Mouse (Mus musculus): ENCODE results near the gene Snrpa1. TPM values are rescaled to one million over a fixed set of nuclear protein-coding genes. Genes with fewer than 3 reads are reported as not detected.

Gene Snrpa1
- polyA plus RNA-seq, 1 experiment, result 168 TPM

DNA sequence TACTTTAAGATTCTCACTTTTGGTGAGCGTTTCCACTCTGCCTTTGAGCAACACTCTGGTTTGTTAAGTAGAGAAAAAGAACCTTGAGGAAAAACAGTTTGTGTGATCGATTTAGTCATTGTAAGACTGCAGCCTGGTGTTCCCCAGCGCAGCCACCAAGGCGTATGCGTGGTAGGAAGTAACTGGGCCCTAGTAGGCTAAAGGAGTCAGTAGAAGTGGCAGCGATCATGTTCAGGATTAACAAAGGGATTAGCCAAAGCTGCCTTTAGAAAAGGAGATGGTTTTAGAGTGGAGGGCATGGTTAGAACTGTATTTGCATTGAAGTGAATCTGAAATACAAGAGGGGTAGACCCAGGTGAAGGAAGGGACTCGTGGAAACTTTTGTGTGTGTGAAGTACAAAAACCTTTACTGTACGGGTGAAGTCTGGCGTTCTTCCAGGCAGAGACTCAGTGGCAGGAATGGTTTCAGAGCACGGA is 51.9 kb downstream of the Snrpa1 start:
- TF ChIP-seq FLI1 (IDR thresholded peaks at IDR 0.05; ENCODE audit: low read length) (no peak), GATA1 (IDR thresholded peaks at IDR 0.05; ENCODE audit: borderline replicate concordance, low read length) (no peak)

DNA sequence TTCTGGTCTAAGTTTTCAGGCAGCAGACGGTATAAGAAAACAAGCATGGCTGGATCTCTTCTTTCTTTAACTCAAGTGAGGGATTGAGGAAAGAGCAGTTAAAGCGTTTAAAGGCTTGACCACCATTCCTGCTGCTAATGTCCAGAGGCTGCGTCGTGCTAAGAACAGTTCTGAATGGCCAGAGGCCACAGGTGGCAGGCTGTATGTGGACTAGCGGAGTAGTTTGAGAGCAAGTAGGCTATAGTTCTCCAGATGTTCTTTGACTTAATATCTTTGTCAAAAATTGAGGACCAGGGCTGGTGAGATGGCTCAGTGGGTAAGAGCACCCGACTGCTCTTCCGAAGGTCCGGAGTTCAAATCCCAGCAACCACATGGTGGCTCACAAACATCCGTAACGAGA is 52.4 kb downstream of the Snrpa1 start:
- peaks cover 78% of the 10 kb centered on the region for H3K4me1 ChIP-seq
- no peaks in the 10 kb centered on the region for H3K27me3 ChIP-seq (replicated peaks)
- H3K36me3 ChIP-seq (replicated peaks; ENCODE audit: low read length), result peaks cover 39% of the 10 kb centered on the region
- TF ChIP-seq GATA1 (IDR thresholded peaks at IDR 0.05; ENCODE audit: borderline replicate concordance, low read length) (no peak), FLI1 (IDR thresholded peaks at IDR 0.05; ENCODE audit: low read length) (no peak)
- H3K9me3 ChIP-seq, result no peaks in the 10 kb centered on the region
- peak overlapping the region; percentile 92 for H3K4me3 ChIP-seq (replicated peaks)

More for the DNA sequence above, 51.9 kb downstream of the Snrpa1 start:
- peaks cover 34% of the 10 kb centered on the region for H3K36me3 ChIP-seq (replicated peaks; ENCODE audit: low read length)
- peaks cover 78% of the 10 kb centered on the region for H3K4me1 ChIP-seq
- H3K27me3 ChIP-seq (replicated peaks), result no peaks in the 10 kb centered on the region
- H3K9me3 ChIP-seq, result no peaks in the 10 kb centered on the region
- H3K4me3 ChIP-seq (replicated peaks), result peak overlapping the region; percentile 92

DNA sequence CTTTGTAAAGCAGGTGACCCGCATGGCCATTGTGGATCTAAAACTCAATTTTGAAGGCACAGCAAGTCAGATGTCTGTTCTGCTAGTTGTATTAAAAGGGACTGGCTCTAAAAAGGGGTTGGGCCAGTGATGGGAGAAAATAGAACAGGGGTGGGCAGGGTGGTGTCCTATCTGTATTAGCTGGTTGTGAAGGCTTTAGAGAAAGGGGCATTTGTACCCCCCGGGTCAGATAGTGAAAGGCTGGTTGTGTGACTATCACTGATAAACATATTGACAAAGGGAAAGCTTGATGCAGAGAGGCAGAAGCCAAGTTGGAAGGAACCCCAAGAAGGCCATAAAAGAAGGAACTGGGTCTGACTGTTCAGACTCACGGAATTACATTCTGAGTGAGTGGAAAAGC is 54.8 kb downstream of the Snrpa1 start:
- Histone ChIP-seq H3K36me3 (replicated peaks; ENCODE audit: low read length) (peaks cover 55% of the 10 kb centered on the region), H3K9me3 (no peaks in the 10 kb centered on the region), H3K4me1 (peaks cover 81% of the 10 kb centered on the region), H3K4me3 (replicated peaks) (peak overlapping the region; percentile 82), H3K27me3 (replicated peaks) (no peaks in the 10 kb centered on the region)
- TF ChIP-seq FLI1 (IDR thresholded peaks at IDR 0.05; ENCODE audit: low read length) (no peak), GATA1 (IDR thresholded peaks at IDR 0.05; ENCODE audit: borderline replicate concordance, low read length) (no peak)

DNA sequence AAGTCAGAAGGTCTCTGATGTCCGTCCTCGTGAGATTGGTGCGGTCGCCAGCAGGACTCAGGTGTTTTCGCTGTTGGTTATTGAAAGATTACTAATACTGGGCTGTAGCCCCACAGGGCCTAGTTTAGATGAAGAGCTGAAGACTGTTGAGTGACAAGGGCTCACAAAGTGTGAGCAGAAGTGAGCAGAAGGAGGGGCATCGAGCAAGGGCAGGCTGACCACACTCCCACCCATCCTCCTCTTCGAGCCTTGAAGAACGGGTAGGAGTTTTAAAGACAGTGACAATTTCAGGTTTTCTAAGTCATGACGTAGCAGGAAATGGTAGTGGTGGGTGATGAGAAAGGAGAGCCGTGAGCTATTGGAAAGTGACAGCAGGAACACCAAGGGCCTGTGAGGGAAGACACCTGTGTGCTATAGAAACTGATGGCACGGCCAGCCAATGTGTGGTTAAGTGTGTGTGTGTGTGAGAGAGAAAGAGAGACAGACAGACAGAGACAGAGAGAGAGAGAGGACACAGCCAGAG is 57.1 kb downstream of the Snrpa1 start:
- H3K36me3 ChIP-seq (replicated peaks; ENCODE audit: low read length), result peaks cover 69% of the 10 kb centered on the region
- TF ChIP-seq FLI1 (IDR thresholded peaks at IDR 0.05; ENCODE audit: low read length) (no peak), GATA1 (IDR thresholded peaks at IDR 0.05; ENCODE audit: borderline replicate concordance, low read length) (no peak)
- H3K27me3 ChIP-seq (replicated peaks), result no peaks in the 10 kb centered on the region
- H3K4me3 ChIP-seq (replicated peaks), result peak overlapping the region; percentile 84
- no peaks in the 10 kb centered on the region for H3K9me3 ChIP-seq
- H3K4me1 ChIP-seq, result peaks cover 95% of the 10 kb centered on the region

DNA sequence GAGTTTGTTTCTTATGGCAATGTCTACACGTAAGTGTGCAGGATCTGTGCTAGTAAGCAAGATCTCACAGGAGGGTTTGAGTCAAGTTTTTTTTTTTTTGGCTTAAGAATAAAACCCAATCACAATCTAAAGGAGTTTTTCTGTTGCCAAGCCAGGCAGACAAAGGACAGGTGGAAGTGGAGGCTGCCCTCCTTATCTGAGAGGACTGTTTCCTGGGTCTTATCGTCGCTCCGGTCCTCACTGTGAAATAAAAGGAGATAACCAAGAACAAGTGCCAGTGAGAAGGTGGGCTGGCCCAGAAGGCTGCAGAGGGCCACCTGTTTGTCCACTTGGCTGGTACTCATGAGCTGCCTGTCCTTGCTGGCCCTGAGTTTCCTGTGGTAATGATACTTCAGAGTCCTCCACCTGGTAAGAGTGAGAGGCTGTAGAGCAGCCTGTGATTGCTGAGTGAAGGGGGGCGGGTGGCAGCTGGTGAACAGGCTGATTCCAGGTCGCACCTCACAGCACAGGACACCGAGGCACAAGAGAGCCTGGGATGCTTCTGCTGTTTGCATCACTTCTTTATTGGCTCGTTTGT is 58.2 kb downstream of the Snrpa1 start:
- Histone ChIP-seq H3K27me3 (replicated peaks) (no peaks in the 10 kb centered on the region), H3K36me3 (replicated peaks; ENCODE audit: low read length) (peaks cover 72% of the 10 kb centered on the region), H3K4me1 (peaks cover 97% of the 10 kb centered on the region), H3K9me3 (no peaks in the 10 kb centered on the region), H3K4me3 (replicated peaks) (peak overlapping the region; percentile 60)
- TF ChIP-seq FLI1 (IDR thresholded peaks at IDR 0.05; ENCODE audit: low read length), result no peak
- no peak for TF ChIP-seq GATA1 (IDR thresholded peaks at IDR 0.05; ENCODE audit: borderline replicate concordance, low read length)

DNA sequence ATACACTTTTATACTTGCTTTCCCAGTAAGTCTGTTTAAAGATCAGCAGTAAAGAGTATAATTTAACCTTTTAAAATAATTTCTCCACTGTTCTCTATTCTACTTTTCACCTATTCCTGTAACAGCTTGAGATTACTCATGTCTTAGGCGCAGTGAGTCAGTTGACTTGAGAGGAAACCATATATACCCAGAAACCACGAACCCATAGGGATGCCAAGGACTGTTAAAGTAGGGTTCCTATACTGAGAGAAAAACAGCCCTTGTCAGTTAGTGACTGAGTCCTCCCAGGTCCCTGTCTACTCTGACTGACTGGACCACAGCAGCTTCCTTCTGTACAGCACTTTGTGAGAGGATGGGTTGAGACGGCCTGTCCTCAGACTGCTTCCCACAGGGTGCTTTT is 59.2 kb downstream of the Snrpa1 start:
- H3K27me3 ChIP-seq (replicated peaks), result no peaks in the 10 kb centered on the region
- H3K4me1 ChIP-seq, result peaks cover 96% of the 10 kb centered on the region
- H3K9me3 ChIP-seq, result no peaks in the 10 kb centered on the region
- H3K4me3 ChIP-seq (replicated peaks), result peak overlapping the region; percentile 79
- peaks cover 72% of the 10 kb centered on the region for H3K36me3 ChIP-seq (replicated peaks; ENCODE audit: low read length)
- TF ChIP-seq GATA1 (IDR thresholded peaks at IDR 0.05; ENCODE audit: borderline replicate concordance, low read length), result no peak
- no peak for TF ChIP-seq FLI1 (IDR thresholded peaks at IDR 0.05; ENCODE audit: low read length)

DNA sequence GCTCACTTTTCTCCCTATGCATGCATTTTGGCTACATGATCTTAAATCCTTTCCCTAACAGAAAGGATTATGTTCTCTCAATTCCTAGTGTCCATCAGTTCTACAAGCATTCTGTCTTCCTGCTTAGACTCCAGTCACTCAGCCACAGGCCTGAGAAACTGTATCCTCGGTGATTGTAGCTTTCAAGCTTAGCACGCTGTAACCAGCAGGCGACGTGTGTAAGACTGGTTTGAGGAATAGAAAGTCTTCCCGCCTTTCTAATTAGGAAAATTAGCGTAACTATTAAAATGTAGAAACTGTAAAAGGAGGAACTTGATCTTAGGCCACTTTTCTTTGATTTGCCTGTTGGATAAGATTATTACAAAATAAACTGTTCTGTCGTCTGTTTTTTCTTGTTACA is 60.0 kb downstream of the Snrpa1 start:
- TF ChIP-seq GATA1 (IDR thresholded peaks at IDR 0.05; ENCODE audit: borderline replicate concordance, low read length) (no peak), FLI1 (IDR thresholded peaks at IDR 0.05; ENCODE audit: low read length) (no peak)
- peaks cover 94% of the 10 kb centered on the region for H3K4me1 ChIP-seq
- no peaks in the 10 kb centered on the region for H3K27me3 ChIP-seq (replicated peaks)
- peak overlapping the region; percentile 79 for H3K4me3 ChIP-seq (replicated peaks)
- peaks cover 71% of the 10 kb centered on the region for H3K36me3 ChIP-seq (replicated peaks; ENCODE audit: low read length)
- no peaks in the 10 kb centered on the region for H3K9me3 ChIP-seq

DNA sequence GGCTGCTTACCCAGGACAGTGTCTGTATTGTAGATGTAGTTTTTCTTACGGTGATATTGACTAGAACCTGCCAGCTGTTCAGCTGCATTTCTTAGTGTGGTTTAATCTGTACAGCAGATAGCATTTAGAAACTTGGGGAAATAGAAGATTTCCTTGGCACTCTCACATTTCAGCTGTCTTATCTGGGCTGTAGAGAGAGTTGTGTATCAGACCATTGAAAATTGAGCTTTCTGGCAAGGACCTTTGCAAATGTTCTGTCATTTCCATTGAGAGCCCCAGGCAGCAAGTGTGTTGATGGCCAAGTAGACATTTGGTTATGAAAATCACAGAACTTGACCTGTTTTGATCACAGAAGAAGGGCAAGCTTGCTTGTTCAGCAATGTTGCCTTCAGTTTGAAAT is 61.3 kb downstream of the Snrpa1 start:
- H3K9me3 ChIP-seq, result no peaks in the 10 kb centered on the region
- peaks cover 93% of the 10 kb centered on the region for H3K4me1 ChIP-seq
- peak overlapping the region; percentile 4 for H3K4me3 ChIP-seq (replicated peaks)
- TF ChIP-seq GATA1 (IDR thresholded peaks at IDR 0.05; ENCODE audit: borderline replicate concordance, low read length), result no peak
- TF ChIP-seq FLI1 (IDR thresholded peaks at IDR 0.05; ENCODE audit: low read length), result no peak
- peaks cover 73% of the 10 kb centered on the region for H3K36me3 ChIP-seq (replicated peaks; ENCODE audit: low read length)
- no peaks in the 10 kb centered on the region for H3K27me3 ChIP-seq (replicated peaks)

DNA sequence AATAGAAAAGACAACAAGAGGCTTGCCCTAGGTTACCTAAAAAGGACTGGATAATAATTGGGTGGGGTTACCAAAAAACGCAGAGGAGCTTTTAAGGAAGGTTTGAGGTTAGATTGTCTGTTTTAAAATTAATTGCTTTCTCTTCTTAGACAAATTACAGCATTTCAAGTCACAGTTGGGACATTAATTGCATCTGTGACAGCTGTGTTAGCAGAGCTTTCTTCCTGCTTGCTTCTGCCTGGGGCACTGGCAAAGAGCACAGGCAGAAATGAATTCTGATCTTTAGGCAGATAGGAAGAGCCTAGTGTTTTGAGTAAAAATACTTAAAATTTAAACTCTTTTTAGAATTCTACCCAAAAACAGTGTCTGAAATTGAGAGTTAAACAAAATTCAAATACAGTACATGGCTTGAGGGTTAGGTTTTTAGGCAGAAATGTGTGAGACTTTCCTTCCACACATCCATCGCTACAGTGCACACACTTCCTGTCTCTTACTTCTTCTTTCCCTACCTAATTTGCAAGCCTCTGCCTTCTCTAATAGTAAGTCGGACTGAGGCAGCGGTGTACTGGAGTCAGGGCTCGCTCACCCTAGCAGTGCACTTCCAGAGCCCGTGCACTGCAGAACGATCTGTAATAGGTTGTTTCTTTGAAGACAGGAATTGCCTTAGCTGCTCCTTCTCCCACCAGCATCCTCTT is 62.0 kb downstream of the Snrpa1 start:
- no peak for TF ChIP-seq GATA1 (IDR thresholded peaks at IDR 0.05; ENCODE audit: borderline replicate concordance, low read length)
- no peak for TF ChIP-seq FLI1 (IDR thresholded peaks at IDR 0.05; ENCODE audit: low read length)
- Histone ChIP-seq H3K27me3 (replicated peaks) (no peaks in the 10 kb centered on the region), H3K4me3 (replicated peaks) (peak overlapping the region; percentile 81), H3K36me3 (replicated peaks; ENCODE audit: low read length) (peaks cover 73% of the 10 kb centered on the region), H3K9me3 (no peaks in the 10 kb centered on the region), H3K4me1 (peaks cover 92% of the 10 kb centered on the region)

Other genes starting within 250 kb of the Snrpa1 start
- gene Pcsk6, start 197.3 kb upstream of the Snrpa1 start, polyA plus RNA-seq (2012; ENCODE audit: insufficient read depth, low replicate concordance), result not detected in 2 replicates
- gene Gm45213, start 15.4 kb upstream of the Snrpa1 start, polyA plus RNA-seq (2012; ENCODE audit: insufficient read depth, low replicate concordance), result not detected in 2 replicates
- 68.3 and 82.3 TPM in 2 replicates for gene Selenos, start 20.6 kb downstream of the Snrpa1 start, polyA plus RNA-seq (2012; ENCODE audit: insufficient read depth, low replicate concordance)
- 9.6 and 14.4 TPM in 2 replicates for gene Chsy1, start 50.5 kb downstream of the Snrpa1 start, polyA plus RNA-seq (2012; ENCODE audit: insufficient read depth, low replicate concordance)